In the genomic region with DNA sequence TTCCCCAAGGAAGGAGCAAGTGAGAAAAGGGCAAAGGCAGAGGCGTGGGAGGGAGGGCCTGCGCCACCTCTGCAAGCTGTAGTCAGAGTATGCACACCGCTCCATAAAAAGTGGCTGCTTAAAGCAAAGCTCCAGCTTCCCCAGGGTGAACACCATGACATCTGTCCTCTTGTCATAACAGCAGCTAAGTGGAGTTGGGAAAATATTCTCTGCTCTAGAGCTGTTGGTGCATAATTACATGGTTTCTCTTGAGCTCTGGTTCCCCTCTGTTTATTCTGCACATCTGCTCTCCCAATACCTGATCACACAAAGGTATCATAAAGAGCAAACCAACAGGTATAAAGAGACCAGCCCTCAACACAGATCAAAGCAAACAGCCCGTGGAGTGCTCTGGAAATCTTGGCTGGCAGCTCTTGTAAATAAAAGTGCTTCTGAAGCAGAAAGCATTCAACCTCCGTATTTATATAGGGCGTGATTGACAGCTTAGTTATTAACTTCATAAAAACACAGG, we compare ENCODE assay signal across 10 mouse cellular contexts.
DNase-seq lines count a peak whose midpoint lies in the region; ATAC-seq lines count a peak whose summit lies in the region.
"Had no signal": no experiment of that assay in that cellular context is flagged by ENCODE, and none has a peak within 500 bp of the region (broad histone marks: within the 10 kb centered on the region; RNA-seq: fewer than 3 reads in every experiment).

No protein-coding gene starts in this region.

- 60% methylated on average over 6 of the region's 6 CpGs for WGBS in liver, embryonic 16.5 days (ENCODE audit: insufficient replicate concordance)
- 71% methylated on average over 6 of the region's 6 CpGs for WGBS in liver, embryonic 12.5 days (ENCODE audit: insufficient replicate concordance)
- WGBS in limb, embryonic 11.5 days = 14% methylated on average over 6 of the region's 6 CpGs
- WGBS in stomach, embryonic 14.5 days = 18% methylated on average over 6 of the region's 6 CpGs

- peaks cover 2% of the 10 kb centered on the region; the same call in 1 of the 2 replicates for H3K4me1 ChIP-seq in liver, embryonic 16.5 days (ENCODE audit: control insufficient read depth, low read depth, low read length)
- peaks cover 4% of the 10 kb centered on the region; the same call in 1 of the 2 replicates for H3K4me1 ChIP-seq in liver, embryonic 12.5 days
- H3K4me1 ChIP-seq in limb, embryonic 11.5 days (ENCODE audit: control insufficient read depth, insufficient read depth, low read length) = peaks cover 52% of the 10 kb centered on the region
- peaks cover 45% of the 10 kb centered on the region for H3K4me1 ChIP-seq in stomach, embryonic 14.5 days (ENCODE audit: control insufficient read depth, insufficient read depth, low read length)

- no peak overlapping the region for H3K9ac ChIP-seq in liver, embryonic 16.5 days (ENCODE audit: low read depth, low read length)
- no peak overlapping the region for H3K9ac ChIP-seq in liver, embryonic 12.5 days
- H3K9ac ChIP-seq in limb, embryonic 11.5 days (ENCODE audit: low read length) = no peak overlapping the region; the same call in 1 of the 2 replicates
- H3K9ac ChIP-seq in stomach, embryonic 14.5 days (replicated peaks; ENCODE audit: low read depth, low read length) = no peak overlapping the region
- H3K9ac ChIP-seq: liver, embryonic 13.5 days had no signal

- no peaks in the 10 kb centered on the region for H3K9me3 ChIP-seq in liver, embryonic 16.5 days (replicated peaks; ENCODE audit: control insufficient read depth, low read length)
- H3K9me3 ChIP-seq in liver, embryonic 12.5 days (replicated peaks) = no peaks in the 10 kb centered on the region
- no peaks in the 10 kb centered on the region for H3K9me3 ChIP-seq in limb, embryonic 11.5 days (ENCODE audit: control insufficient read depth, low read length)
- H3K9me3 ChIP-seq in stomach, embryonic 14.5 days (ENCODE audit: control insufficient read depth, low read depth, low read length) = no peaks in the 10 kb centered on the region
- H3K9me3 ChIP-seq: liver, embryonic 13.5 days had no signal

- H3K36me3 ChIP-seq in liver, embryonic 16.5 days (ENCODE audit: control insufficient read depth, insufficient read depth) = no peaks in the 10 kb centered on the region
- H3K36me3 ChIP-seq in liver, embryonic 12.5 days = peaks cover 39% of the 10 kb centered on the region
- no peaks in the 10 kb centered on the region; the same call in 1 of the 2 replicates for H3K36me3 ChIP-seq in limb, embryonic 11.5 days (ENCODE audit: control insufficient read depth, insufficient read depth, low read length)
- peaks cover 2% of the 10 kb centered on the region; the same call in 1 of the 2 replicates for H3K36me3 ChIP-seq in stomach, embryonic 14.5 days (ENCODE audit: control insufficient read depth, insufficient read depth, low read length)

- peak overlapping the region; percentile 14; the same call in 1 of the 2 replicates for H3K27ac ChIP-seq in liver, embryonic 16.5 days (ENCODE audit: low read length)
- no peak overlapping the region for H3K27ac ChIP-seq in liver, embryonic 12.5 days
- H3K27ac ChIP-seq in limb, embryonic 11.5 days (replicated peaks; ENCODE audit: low read depth, low read length) = peak overlapping the region; percentile 91
- H3K27ac ChIP-seq in stomach, embryonic 14.5 days (ENCODE audit: low read length) = peak overlapping the region; percentile 87
- H3K27ac ChIP-seq: liver, embryonic 13.5 days had no signal

- peak; percentile 68 for DNase-seq in forelimb bud, embryonic 11.5 days (ENCODE audit: low read depth, low spot score)
- peak; percentile 70 for DNase-seq in limb, embryonic 11.5 days (ENCODE audit: low spot score)
- DNase-seq in Muller cell, postnatal 12 days (ENCODE audit: inconsistent ontology term) = no peak
- no peak for DNase-seq in adrenal gland, postnatal 36 days
- DNase-seq in spleen, postnatal 36 days (ENCODE audit: low spot score in 2 of 2) = no peak
- DNase-seq: liver, embryonic 13.5 days; thymus, postnatal 14 days had no signal

- no peak overlapping the region for H3K4me3 ChIP-seq in liver, embryonic 16.5 days (ENCODE audit: low read depth, low read length)
- H3K4me3 ChIP-seq in liver, embryonic 12.5 days = no peak overlapping the region
- no peak overlapping the region for H3K4me3 ChIP-seq in limb, embryonic 11.5 days (ENCODE audit: low read depth, low read length)
- H3K4me3 ChIP-seq in stomach, embryonic 14.5 days (ENCODE audit: low read depth, low read length) = no peak overlapping the region
- H3K4me3 ChIP-seq: liver, embryonic 13.5 days had no signal

- no peaks in the 10 kb centered on the region for H3K27me3 ChIP-seq in liver, embryonic 16.5 days (ENCODE audit: control insufficient read depth, insufficient read depth, low read depth, low read length)
- H3K27me3 ChIP-seq in liver, embryonic 12.5 days (replicated peaks) = no peaks in the 10 kb centered on the region
- H3K27me3 ChIP-seq in limb, embryonic 11.5 days (ENCODE audit: control insufficient read depth, insufficient read depth, low read length) = no peaks in the 10 kb centered on the region
- H3K27me3 ChIP-seq in stomach, embryonic 14.5 days (ENCODE audit: control insufficient read depth, insufficient read depth, low read length) = no peaks in the 10 kb centered on the region
- H3K27me3 ChIP-seq: liver, embryonic 13.5 days had no signal

- H3K4me2 ChIP-seq in liver, embryonic 16.5 days (ENCODE audit: low read depth, low read length) = no peak overlapping the region
- H3K4me2 ChIP-seq in liver, embryonic 12.5 days = no peak overlapping the region
- H3K4me2 ChIP-seq in limb, embryonic 11.5 days (ENCODE audit: low read depth, severe bottlenecking) = no peak overlapping the region
- no peak overlapping the region for H3K4me2 ChIP-seq in stomach, embryonic 14.5 days (replicated peaks; ENCODE audit: low read depth, low read length)
- H3K4me2 ChIP-seq: liver, embryonic 13.5 days had no signal

- no peak for ATAC-seq in liver, embryonic 16.5 days (ENCODE audit: low read depth)
- ATAC-seq in liver, embryonic 12.5 days = no peak
- ATAC-seq in limb, embryonic 11.5 days (ENCODE audit: insufficient number of reproducible peaks, low FRiP score, low TSS enrichment, low read depth) = peak; percentile 83
- ATAC-seq in stomach, embryonic 14.5 days (ENCODE audit: insufficient number of reproducible peaks, insufficient read depth, low FRiP score, low read depth) = peak; percentile 77

Comparison
In these comparisons a context has a peak if more than half of its experiments do, and no peak if none do; other contexts are left out.
1. ATAC-seq: peak in limb, embryonic 11.5 days (single experiment) and stomach, embryonic 14.5 days (single experiment); none in liver, embryonic 16.5 days (single experiment) and liver, embryonic 12.5 days (single experiment).
2. DNase-seq: peak in forelimb bud, embryonic 11.5 days (single experiment) and limb, embryonic 11.5 days (single experiment); none in Muller cell, postnatal 12 days (single experiment), adrenal gland, postnatal 36 days (0 of 2) and spleen, postnatal 36 days (0 of 2).